Mouse (Mus musculus): ENCODE data around the gene Gm10800. TPM values are rescaled to one million over a fixed set of nuclear protein-coding genes. Genes with fewer than 3 reads are reported as not detected.
"Not testable (repeated sequence)": the region's sequence is repeated elsewhere in the genome, so short reads cannot be mapped to it uniquely, and the experiment has no call there.

Gm10800 gene
- 0.36 and 1.6 TPM in 2 replicates for polyA plus RNA-seq (2015; fragmentation: Nextera tagmentation; extraction: Ambion mirVana)

- H3K9me3 ChIP-seq; H3K4me3 ChIP-seq (replicated peaks); H3K4me1 ChIP-seq; H3K36me3 ChIP-seq; ATAC-seq (ENCODE audit: insufficient read depth, low FRiP score, low read depth); H3K4me2 ChIP-seq; H3K9ac ChIP-seq; H3K27ac ChIP-seq; H3K27me3 ChIP-seq (replicated peaks): not testable (repeated sequence)
- WGBS, result 82% methylated on average over 4 of the region's 4 CpGs
These were observed at the start of gene Gm10800 for GRCm38 (mm10) chr2:98667201-98667600. Gm10800 (minus strand) TSS chr2:98667301.

- no peak for ATAC-seq (ENCODE audit: insufficient read depth, low FRiP score, low read depth)
- 94% methylated on average over 1 of the region's 1 CpGs for WGBS
- H3K4me2 ChIP-seq, result no peak overlapping the region
- H3K36me3 ChIP-seq, result no peaks in the 10 kb centered on the region
- no peaks in the 10 kb centered on the region for H3K4me1 ChIP-seq
- H3K9ac ChIP-seq, result no peak overlapping the region
- H3K9me3 ChIP-seq, result no peaks in the 10 kb centered on the region
- H3K27me3 ChIP-seq (replicated peaks), result no peaks in the 10 kb centered on the region
- H3K4me3 ChIP-seq (replicated peaks), result no peak overlapping the region
- no peak overlapping the region for H3K27ac ChIP-seq
These were observed 30.4 kb upstream of the Gm10800 start for GRCm38 (mm10) chr2:98697533-98697932.

GRCm38 (mm10) chr2:98661937-98662336 is 5.2 kb downstream of the Gm10800 start, which contains the start of gene Gm10801:
Gm10801 (plus strand) TSS chr2:98662237.
- not testable (repeated sequence) for H3K9ac ChIP-seq; H3K4me3 ChIP-seq (replicated peaks); H3K27ac ChIP-seq; ATAC-seq (ENCODE audit: insufficient read depth, low FRiP score, low read depth); H3K4me2 ChIP-seq; H3K27me3 ChIP-seq (replicated peaks); H3K36me3 ChIP-seq; H3K4me1 ChIP-seq; H3K9me3 ChIP-seq
- 79% methylated on average over 4 of the region's 5 CpGs for WGBS

Other genes with a start within 250 kb of the Gm10800 start
- 0.72 TPM in 1 of 2 replicates, not detected in the other for gene Gm10801, start 5.1 kb downstream of the Gm10800 start, polyA plus RNA-seq (2015; fragmentation: Nextera tagmentation; extraction: Ambion mirVana)

Data from stomach, embryonic 15.5 days (tissue).